Mouse (Mus musculus) cerebellum, adult 11 months (tissue): ENCODE results near the gene Gne.
"Not testable (repeated sequence)": the region's sequence is repeated elsewhere in the genome, so short reads cannot be mapped to it uniquely, and the experiment has no call there.

Source experiments
- DNase-seq: peaks from one replicate; pipeline ENCODE4 v3.0.0; 2022

The Gne gene

DNA sequence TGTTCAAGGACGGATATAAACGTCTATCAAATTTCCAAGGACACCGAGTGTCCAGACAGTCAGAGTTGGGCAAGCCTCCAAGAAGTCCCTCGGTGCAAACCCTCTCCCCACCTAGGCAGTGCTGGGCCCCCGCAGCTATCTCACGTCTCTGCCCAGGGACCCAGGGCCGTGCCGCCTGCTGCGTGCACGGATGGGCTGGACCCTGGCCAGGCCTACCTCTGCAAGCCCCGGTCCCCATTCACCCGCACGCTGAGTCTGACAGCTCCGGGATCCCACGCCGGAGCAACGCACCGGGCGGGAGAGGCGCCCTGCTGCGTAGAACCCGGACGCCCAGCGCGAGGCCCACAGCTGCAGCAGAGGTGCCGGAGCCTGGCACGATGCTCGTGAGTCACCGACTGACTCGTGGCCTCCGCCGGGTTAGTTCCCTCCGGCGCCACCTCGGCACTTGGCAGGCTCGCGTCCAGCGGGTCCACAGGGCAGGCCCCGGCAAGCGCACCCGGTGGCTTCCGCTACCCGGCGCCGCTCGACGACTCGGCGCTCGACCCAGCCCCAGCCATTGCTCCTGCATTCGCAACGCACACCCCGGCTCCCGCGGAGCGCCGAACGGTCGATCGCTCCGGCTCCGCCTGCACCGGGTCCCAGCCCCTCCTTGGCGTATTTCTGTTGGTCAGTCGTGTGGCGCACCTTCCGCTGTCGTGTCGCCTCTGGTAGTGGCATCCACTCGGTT, 11.7 kb downstream of the Gne start:
- DNase-seq = peak; percentile 86

GRCm38 (mm10) chr4:44071741-44072145, 12.2 kb downstream of the Gne start:
- no peak for DNase-seq

- DNase-seq = no peak
Observed at GRCm38 (mm10) chr4:44070641-44071040, 13.3 kb downstream of the Gne start.

DNA sequence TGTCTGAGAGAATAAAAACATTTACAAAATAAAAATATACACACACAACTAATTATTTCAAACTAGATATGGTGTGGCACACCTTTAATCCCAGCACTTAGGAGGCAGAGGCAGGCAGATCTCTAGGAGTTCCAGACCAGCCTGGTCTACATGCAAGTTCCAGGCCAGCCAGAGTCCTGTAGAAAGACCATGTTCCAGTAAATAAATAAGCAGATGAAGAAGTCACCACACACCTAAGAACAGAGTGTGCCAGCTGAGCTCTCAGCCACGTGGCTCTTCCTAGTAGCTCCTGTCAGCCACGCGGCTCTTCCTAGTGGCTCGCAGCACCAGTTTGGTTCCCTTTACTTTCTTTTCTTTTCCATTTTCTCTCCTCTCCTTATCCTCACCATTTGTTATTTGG, 14.6 kb downstream of the Gne start:
- DNase-seq = no peak

GRCm38 (mm10) chr4:44068736-44069135, 15.2 kb downstream of the Gne start:
- no peak for DNase-seq

GRCm38 (mm10) chr4:44066891-44067290, 17.1 kb downstream of the Gne start:
- DNase-seq = no peak

GRCm38 (mm10) chr4:44065355-44066025, 18.5 kb downstream of the Gne start:
- DNase-seq = peak; percentile 79

DNA sequence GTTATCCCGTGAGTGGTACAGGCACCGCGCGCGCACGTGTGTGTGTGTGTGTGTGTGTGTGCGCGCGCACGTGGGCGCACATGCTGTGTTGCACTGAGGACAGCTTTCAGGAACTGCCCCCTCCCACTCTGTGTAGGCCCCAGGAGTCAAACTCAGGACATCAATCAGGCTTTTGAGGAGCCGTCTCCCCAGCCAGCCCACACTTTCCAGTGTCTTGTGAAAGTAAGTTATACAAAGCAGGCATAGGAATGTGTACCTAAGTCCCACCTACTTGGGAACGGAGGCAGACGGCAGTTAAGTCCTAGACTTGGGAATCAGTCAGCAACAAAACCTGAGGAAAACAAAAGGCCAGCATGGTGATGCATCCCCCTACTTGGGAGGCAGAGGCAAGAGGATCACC, 21.2 kb downstream of the Gne start:
- no peak for DNase-seq

DNA sequence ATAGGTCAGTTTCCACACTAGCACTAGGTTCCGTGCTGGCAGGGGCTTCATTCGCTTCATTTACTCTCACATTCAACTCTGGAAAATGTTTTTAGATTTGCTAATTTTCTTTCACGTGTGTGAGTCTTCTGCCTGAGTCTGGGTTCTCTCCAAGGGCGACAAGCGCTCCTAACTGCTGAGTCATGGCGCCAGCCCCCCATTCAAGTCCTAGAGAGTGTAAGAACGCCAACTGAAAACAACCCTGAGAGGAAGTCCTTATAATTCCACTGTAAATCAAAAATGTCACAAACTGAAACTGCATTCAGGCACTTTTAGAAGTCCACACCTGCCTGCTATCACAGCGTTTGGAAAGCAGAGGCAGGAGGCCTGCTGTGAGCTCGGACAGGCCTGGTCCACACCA, 21.9 kb downstream of the Gne start:
- no peak for DNase-seq

DNA sequence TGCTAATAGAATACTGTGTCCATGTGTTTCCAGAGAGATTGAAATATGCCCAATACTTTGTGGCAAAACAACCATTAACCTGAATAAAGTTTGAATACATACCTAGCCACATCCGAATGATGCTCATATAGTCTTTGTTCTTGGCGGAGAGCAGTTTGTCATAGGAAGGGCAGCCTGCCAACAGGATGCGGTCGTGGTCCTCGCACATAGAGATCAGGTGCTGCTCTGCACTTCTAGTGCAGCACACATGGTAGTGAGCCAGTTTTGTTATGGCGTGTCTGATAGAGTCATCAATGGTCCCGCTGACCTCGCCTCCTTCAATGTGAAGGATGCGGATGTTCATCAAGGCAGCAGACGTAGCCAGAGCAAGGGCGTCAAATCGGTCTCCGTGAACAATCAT, 24.3 kb downstream of the Gne start:
- DNase-seq = no peak

DNA sequence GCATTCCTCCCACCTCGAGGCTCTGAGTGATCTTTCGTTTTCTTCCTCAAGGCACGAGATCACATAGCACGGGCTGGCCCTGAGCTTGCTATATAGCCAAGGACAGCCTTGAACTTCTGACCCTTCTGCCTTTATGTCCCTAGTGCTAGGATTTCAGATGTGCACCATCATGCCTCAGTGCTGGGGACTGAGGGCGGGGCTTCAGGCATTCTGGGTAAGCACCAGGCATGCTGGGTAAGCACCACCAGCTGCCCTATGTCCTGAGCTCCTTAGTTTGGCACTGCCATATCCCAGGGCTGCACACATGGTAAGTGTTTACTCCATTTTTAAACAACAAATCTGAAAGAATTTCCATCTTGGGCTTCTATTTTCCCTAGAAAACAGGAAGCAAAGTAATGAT, 34.2 kb downstream of the Gne start:
- DNase-seq = no peak

DNA sequence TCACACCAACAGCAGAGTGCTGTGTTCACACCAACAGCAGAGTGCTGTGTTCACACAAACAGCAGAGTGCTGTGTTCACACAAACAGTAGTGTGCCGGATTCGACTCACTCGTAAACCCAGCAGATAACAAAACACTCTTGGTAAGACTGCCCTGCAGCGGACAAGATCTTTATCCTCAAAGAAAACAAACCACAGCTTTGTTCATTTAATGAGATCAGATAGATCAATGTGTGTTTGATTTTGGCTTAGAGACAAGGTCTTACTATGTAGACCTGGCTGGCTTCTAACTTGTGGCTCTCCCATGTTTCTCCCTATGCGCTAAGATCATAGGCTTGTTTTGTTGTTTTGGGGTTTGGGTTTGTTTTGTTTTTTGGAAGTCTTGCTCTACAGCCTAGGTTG, 37.9 kb downstream of the Gne start:
- no peak for DNase-seq

DNA sequence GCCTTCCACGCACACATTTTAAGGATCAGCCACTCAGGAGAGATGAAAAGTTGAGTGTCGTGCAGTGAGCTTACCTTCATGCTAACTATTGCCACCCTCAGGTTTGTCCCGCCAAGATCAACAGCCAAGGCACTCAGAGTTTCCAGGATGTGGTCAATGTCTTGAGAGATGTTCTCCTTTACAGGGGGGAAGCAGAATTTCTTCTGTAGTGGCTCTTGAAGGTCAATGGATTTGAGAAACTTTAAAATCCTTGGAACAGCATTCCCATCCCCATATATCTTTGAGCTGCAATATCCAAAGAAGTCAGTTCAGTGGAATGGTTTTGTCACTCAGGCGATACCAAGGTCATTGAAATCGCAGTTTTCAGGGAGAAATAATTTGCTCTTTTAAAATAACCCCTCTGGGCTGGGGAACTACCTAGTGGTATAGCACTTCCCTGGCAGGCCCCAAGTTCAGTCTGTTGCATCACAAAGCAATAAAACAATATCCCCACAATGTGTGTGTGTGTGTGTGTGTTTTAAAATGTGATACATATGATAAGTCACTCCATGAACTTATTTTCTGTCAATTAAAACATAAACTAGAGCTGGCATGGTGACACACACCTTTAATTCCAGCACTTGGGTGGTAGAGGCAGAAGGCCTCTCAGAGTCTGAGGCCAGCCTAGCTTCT, 39.2 kb downstream of the Gne start:
- DNase-seq = no peak

- DNase-seq = not testable (repeated sequence)
Observed at GRCm38 (mm10) chr4:44043182-44043581, 40.8 kb downstream of the Gne start.

- no peak for DNase-seq
Observed at GRCm38 (mm10) chr4:44042429-44042828, 41.5 kb downstream of the Gne start.

DNA sequence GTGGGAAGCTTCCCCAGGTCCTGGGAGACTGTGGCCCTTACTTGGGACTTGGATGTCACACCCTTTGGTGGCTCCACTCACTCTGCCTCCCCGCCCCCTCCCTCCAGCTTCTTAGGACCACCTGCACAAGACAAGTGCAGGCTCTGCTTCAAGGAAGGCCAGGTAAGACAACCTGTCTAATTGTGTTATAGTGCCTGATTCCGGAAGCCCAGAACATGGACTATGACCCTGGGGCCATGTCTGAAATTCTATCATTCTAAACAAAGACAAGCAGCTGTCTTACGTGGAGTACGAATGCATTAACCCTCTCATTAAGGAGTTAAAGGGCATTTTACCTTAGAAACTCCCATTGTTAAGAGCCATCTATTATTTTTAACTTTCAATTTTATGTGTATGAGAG, 43.2 kb downstream of the Gne start:
- no peak for DNase-seq

- DNase-seq = no peak
Observed at GRCm38 (mm10) chr4:44036455-44036854, 47.5 kb downstream of the Gne start.

DNA sequence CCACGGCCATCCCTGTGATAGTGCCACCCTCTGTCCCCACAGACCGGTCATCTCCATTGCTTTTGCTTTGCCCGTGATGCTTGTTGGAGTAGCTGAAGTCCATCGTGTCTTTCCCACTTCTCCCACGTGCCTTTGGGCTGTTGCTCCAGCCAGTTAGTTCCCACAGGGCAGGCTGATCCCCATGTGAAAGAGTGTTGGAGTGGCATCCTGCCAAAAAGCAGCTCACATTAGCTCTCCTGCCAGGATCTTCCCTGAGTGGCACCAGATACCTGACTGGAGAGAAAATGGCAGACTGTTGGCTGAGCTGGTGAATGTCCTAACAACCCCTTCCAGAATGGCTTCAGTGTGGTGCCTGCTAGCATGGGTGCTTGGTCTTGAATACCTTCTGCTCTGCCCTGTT, 52.5 kb downstream of the Gne start:
- DNase-seq = peak; percentile 35

DNA sequence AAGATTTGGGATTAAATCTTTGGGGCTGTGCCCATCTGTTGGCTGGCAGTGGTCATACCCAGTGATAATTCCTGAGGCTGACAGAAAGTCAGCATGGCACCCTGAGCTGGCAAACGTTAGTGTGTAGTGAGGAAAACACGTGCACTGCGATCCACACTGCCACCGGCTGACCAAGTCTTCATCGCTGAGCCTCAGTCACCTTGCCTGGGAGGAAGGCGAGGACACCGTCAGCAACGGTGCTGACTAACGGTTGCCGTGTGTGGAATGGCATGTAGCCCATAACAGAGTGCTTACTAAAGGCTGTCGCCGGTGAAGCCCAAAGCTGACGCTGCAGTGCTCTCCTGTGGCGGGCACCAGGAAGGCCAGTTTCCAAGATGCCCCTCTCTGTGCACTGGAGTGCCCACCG, 54.3 kb downstream of the Gne start:
- peak; percentile 46 for DNase-seq

DNA sequence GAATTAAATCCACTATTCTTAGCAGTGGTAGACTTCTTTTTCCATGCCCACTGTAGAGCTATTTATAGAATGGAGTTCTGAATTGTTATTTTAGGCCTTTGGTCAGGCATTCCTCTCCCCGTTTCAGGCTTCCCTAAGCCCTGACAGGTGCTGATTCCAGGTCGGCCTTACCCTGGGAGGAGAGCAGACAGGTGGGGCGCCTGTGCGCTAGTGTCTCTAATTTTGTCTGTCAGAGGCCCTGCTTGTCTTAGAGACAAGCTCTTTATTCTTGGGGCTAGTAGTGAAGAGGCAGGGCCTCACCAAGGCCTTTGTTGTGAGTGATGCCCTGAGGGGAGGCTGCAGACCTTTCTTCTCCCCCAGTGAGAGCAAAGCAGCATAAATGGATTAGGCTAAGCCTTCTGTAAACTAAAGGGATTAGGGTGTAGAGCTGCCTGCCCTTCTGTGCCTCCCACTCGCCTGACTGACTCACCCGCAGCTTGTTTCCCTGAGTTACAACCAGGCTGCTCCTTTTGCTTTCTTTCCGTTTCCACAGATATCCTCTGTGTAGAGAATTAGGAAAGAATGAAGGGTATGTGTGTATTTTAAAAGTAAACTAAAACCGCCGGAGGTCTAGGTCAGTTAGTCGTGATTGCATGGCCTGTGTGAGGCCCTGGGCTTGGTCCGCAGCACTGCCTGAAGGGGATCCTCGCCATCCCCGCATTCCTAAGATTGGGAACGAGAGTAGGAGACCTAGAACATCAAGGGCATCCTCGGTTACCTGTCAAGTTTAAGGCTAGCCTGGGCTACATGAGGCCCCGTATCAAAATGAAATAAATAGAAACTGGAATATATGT, 55.5 kb downstream of the Gne start:
- no peak for DNase-seq

- DNase-seq = no peak
Observed at GRCm38 (mm10) chr4:44025570-44025969, 58.4 kb downstream of the Gne start.

DNA sequence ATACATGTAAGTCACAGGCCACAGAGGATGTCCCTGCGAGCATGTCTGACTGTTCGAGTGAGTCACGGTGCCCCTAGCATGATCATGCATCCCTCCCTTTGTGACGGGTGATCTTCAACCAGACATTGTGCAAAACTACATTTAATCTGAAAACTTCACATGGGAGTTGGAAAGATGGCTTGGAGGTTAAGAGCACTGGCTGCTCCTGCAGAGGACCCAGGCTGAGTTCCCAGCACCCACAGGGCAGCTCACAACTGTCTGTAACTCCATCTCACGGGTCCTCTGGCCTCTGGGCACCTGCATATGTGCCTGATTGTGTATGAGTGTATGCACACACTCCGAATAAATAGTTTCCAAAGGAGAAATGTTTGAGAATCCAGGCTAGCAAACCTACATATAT, 59.7 kb downstream of the Gne start:
- no peak for DNase-seq

DNA sequence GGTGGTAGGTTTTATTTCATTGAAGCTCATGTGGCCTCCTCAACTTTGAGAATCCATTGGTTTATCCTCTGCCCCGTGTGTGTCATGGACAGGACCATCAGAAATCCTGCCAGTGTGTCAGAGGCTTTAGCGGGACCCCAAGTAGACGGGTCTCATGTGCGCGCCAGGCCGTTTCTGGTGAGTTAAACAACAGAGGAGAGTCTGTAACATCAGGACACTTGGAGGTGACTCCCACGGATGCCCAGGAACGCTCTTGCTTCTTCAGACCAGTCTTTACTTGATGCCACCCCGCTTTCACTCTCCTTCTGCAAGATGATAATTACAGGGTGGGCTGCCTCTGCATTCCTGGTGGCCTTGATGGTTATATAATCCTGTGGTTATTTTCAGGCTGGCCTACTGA, 60.3 kb downstream of the Gne start:
- no peak for DNase-seq
